Mouse (Mus musculus) lung, embryonic 16.5 days (tissue): ENCODE measurements at regions not wholly inside any gene's neighbourhood (a gene's known extent, or its start where the extent isn't known, plus 50 kb on each side); places are given as distances from the start of the nearest gene placed in this dataset.
A peak's percentile ranks its signal among the peaks of the same experiment; 100 is the strongest.

Experiments used
- ATAC-seq: fragments of 200-750 bp; cut with Nextera tagmentation; 2 replicates; pipeline ENCODE4 v1.8.0; 2017; ENCODE audit warnings: low read depth, mild to moderate bottlenecking, moderate library complexity
- H3K27ac ChIP-seq: fragments of 300-500 bp; sonication (generic); 2 replicates; pipeline ENCODE4 v1.5.1; 2014; ENCODE audit warnings: mild to moderate bottlenecking, control low read depth, low read length
- H3K27me3 ChIP-seq: fragments of 300-500 bp; sonication (generic); 2 replicates; pipeline ENCODE4 v1.6.1; 2014; ENCODE audit warnings: low read depth, low read length, mixed read lengths; ENCODE audit not compliant: control insufficient read depth, insufficient read depth
- H3K36me3 ChIP-seq: fragments of 300-500 bp; sonication (generic); 2 replicates; pipeline ENCODE4 v1.6.1; 2014; ENCODE audit warnings: low read length; ENCODE audit not compliant: control insufficient read depth, insufficient read depth
- H3K4me1 ChIP-seq: fragments of 300-500 bp; sonication (generic); replicated peaks from 2 replicates; pipeline ENCODE4 v1.6.1; 2014; ENCODE audit warnings: low read length, mixed read lengths; ENCODE audit not compliant: control insufficient read depth, insufficient read depth
- H3K4me2 ChIP-seq: fragments of 300-500 bp; sonication (generic); 2 replicates; pipeline ENCODE4 v1.6.1; 2014; ENCODE audit warnings: low read depth, low read length, control low read depth
- H3K4me3 ChIP-seq: fragments of 300-500 bp; sonication (generic); 2 replicates; pipeline ENCODE4 v1.5.1; 2014; ENCODE audit warnings: mild to moderate bottlenecking, low read length, control low read depth
- H3K9ac ChIP-seq: fragments of 300-500 bp; sonication (generic); 2 replicates; pipeline ENCODE4 v1.6.1; 2014; ENCODE audit warnings: low read length, control low read depth
- H3K9me3 ChIP-seq: fragments of 300-500 bp; sonication (generic); 2 replicates; pipeline ENCODE4 v1.6.1; 2016; ENCODE audit warnings: low read length; ENCODE audit not compliant: control insufficient read depth
- WGBS: fragments of 180-500 bp; shearing (Covaris S2); extraction: QIAGEN DNeasy Blood & Tissue Kit; methylation state at CpG from one replicate; pipeline ENCODE4 v1.1.7; 2014; 5-methylcytosine and 5-hydroxymethylcytosine counted together

GRCm38 (mm10) chr6:112204956-112205355, 68.6 kb upstream of the Lmcd1 start:
- no peak overlapping the region for H3K9ac ChIP-seq
- no peak overlapping the region for H3K27ac ChIP-seq
- no peak overlapping the region for H3K4me3 ChIP-seq
- peaks cover 12% of the 10 kb centered on the region for H3K4me1 ChIP-seq
- H3K27me3 ChIP-seq, result no peaks in the 10 kb centered on the region
- no peak overlapping the region for H3K4me2 ChIP-seq
- WGBS, result 74% methylated on average over 2 of the region's 2 CpGs
- H3K36me3 ChIP-seq, result no peaks in the 10 kb centered on the region
- no peak for ATAC-seq
- H3K9me3 ChIP-seq, result no peaks in the 10 kb centered on the region

DNA sequence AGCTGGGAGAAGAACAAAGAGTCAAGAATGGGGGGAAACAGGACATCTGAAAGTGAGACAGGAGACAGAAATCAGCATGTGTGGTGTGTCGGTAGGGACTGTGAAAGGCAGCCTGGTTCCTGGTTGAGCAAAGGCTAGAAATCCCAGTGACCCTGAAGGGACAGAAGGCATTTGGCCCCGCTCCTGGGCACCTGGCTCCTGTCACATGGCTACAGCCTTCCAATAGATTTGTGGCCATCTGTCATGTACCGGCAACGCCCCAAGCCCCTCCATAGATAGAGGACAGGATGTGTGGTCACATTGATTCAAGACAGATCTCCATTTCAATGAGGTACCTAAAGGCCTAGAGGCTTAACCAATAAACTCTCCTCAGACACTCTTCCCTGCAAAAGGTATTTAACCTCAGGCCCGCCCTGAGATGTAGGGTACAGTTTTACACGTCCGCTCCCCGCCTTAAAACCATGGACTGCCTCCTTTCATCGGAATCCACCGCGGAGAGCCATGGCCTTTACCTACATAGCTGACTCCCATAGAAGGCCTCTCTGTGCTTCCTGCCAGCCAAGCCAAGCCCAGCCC, 68.0 kb upstream of the Lmcd1 start:
- H3K4me1 ChIP-seq, result peaks cover 17% of the 10 kb centered on the region
- no peak overlapping the region for H3K4me2 ChIP-seq
- no peaks in the 10 kb centered on the region for H3K27me3 ChIP-seq
- H3K9ac ChIP-seq, result no peak overlapping the region
- no peaks in the 10 kb centered on the region for H3K36me3 ChIP-seq
- H3K4me3 ChIP-seq, result no peak overlapping the region
- no peaks in the 10 kb centered on the region for H3K9me3 ChIP-seq
- WGBS, result 84% methylated on average over 11 of the region's 11 CpGs
- no peak for ATAC-seq
- no peak overlapping the region for H3K27ac ChIP-seq

DNA sequence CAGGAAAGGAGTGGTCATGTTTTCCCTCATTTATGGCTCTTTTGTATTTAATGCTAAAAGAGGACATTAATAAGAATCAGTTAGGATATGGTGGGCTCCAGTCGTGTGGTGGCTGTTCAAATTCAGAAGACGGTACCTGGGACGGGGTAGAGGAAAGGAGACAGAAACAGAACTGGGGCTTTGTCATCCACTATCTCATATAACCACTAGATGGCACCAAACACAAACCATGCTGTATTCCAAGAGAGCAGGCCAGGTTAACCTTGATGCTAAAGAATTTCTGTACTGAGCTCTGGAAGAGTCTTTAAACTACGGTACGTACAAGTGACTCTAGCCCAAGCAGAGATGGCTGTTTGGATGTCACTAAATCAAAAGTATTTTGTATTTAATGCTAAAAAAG, 66.3 kb upstream of the Lmcd1 start:
- no peaks in the 10 kb centered on the region for H3K36me3 ChIP-seq
- no peak overlapping the region for H3K4me2 ChIP-seq
- no peaks in the 10 kb centered on the region for H3K9me3 ChIP-seq
- H3K27me3 ChIP-seq, result no peaks in the 10 kb centered on the region
- 18% methylated on average over 5 of the region's 5 CpGs for WGBS
- H3K27ac ChIP-seq, result no peak overlapping the region
- no peak for ATAC-seq
- no peak overlapping the region for H3K9ac ChIP-seq
- peaks cover 21% of the 10 kb centered on the region for H3K4me1 ChIP-seq
- no peak overlapping the region for H3K4me3 ChIP-seq

GRCm38 (mm10) chr6:112210238-112210950, 63.2 kb upstream of the Lmcd1 start:
- H3K36me3 ChIP-seq, result no peaks in the 10 kb centered on the region
- H3K4me2 ChIP-seq, result 0 out of 2 replicates have a peak overlapping the region, but pooled peaks have one; percentile 1
- H3K4me1 ChIP-seq, result peaks cover 17% of the 10 kb centered on the region
- no peaks in the 10 kb centered on the region for H3K27me3 ChIP-seq
- H3K9me3 ChIP-seq, result no peaks in the 10 kb centered on the region
- 0 out of 2 replicates have a peak overlapping the region, but pooled peaks have one; percentile 12 for H3K9ac ChIP-seq
- 5% methylated on average over 8 of the region's 8 CpGs for WGBS
- peak; percentile 98 for ATAC-seq
- no peak overlapping the region for H3K4me3 ChIP-seq
- H3K27ac ChIP-seq, result peak overlapping the region; percentile 88

DNA sequence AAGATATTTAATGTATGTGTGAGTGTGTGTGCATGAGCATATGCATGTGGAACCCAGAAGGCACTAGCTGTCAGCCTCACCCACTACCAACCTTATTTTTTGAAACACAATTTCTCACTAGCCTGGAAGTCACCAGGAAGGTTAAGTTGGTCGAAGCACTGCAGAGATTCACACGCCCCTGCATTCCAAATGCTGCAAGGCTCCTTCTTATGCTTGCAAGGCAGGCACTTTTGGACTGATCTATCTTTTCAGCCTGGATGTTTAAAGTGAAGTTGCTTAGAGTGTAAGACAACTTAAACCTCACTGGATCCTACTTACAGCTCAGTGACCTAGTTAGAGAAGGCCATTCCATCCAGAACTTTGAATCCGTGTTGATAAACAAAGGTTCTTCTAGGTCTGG, 56.7 kb upstream of the Lmcd1 start:
- Histone ChIP-seq H3K9me3 (no peaks in the 10 kb centered on the region), H3K27ac (no peak overlapping the region), H3K4me3 (no peak overlapping the region), H3K27me3 (no peaks in the 10 kb centered on the region), H3K36me3 (no peaks in the 10 kb centered on the region), H3K4me2 (no peak overlapping the region), H3K4me1 (peaks cover 2% of the 10 kb centered on the region; the same call in 1 of the 2 replicates), H3K9ac (no peak overlapping the region)
- no peak for ATAC-seq
- WGBS, result 66% methylated on average over 3 of the region's 3 CpGs

GRCm38 (mm10) chr6:112218248-112218647, 55.3 kb upstream of the Lmcd1 start:
- 43% methylated on average over 1 of the region's 1 CpGs for WGBS
- peaks cover 2% of the 10 kb centered on the region; the same call in 1 of the 2 replicates for H3K4me1 ChIP-seq
- H3K9me3 ChIP-seq, result no peaks in the 10 kb centered on the region
- no peaks in the 10 kb centered on the region for H3K36me3 ChIP-seq
- ATAC-seq, result no peak
- H3K27ac ChIP-seq, result no peak overlapping the region
- no peak overlapping the region for H3K9ac ChIP-seq
- no peaks in the 10 kb centered on the region for H3K27me3 ChIP-seq
- H3K4me2 ChIP-seq, result no peak overlapping the region
- H3K4me3 ChIP-seq, result no peak overlapping the region

- Histone ChIP-seq H3K4me1 (peaks cover 7% of the 10 kb centered on the region; the same call in 1 of the 2 replicates), H3K9ac (no peak overlapping the region), H3K27me3 (no peaks in the 10 kb centered on the region), H3K27ac (no peak overlapping the region), H3K4me2 (no peak overlapping the region), H3K36me3 (no peaks in the 10 kb centered on the region), H3K4me3 (no peak overlapping the region), H3K9me3 (no peaks in the 10 kb centered on the region)
- WGBS, result 46% methylated on average over 7 of the region's 7 CpGs
- ATAC-seq, result peak; percentile 26; the same call in 1 of the 2 replicates
These were observed 53.9 kb upstream of the Lmcd1 start for GRCm38 (mm10) chr6:112219641-112220040.

DNA sequence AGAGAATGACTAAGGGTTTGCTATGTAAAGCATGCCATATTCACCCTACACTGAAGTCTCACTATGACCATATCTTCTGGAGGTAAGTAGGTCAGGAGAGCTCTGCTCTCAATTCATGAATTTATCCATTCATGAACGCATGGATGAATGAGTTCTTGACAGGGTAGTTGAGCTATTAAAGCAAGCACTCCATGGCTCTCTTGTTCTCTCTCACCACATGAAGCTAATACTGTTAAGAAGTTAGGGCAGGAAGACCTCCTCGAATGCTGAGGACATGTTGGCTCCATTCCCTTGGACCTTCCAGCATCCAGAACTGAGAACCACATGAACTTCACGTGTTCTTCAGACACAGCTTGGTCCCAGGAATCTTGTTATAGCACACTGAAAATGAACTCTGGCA, 53.4 kb upstream of the Lmcd1 start:
- Histone ChIP-seq H3K4me3 (no peak overlapping the region), H3K4me2 (no peak overlapping the region), H3K27me3 (no peaks in the 10 kb centered on the region), H3K4me1 (peaks cover 7% of the 10 kb centered on the region; the same call in 1 of the 2 replicates), H3K9ac (no peak overlapping the region), H3K36me3 (no peaks in the 10 kb centered on the region), H3K9me3 (no peaks in the 10 kb centered on the region), H3K27ac (0 out of 2 replicates have a peak overlapping the region, but pooled peaks have one; percentile 4)
- peak; percentile 59 for ATAC-seq
- 50% methylated on average over 3 of the region's 3 CpGs for WGBS

GRCm38 (mm10) chr6:112221373-112221772, 52.2 kb upstream of the Lmcd1 start:
- H3K4me3 ChIP-seq, result no peak overlapping the region
- WGBS, result 65% methylated on average over 2 of the region's 2 CpGs
- ATAC-seq, result no peak
- no peak overlapping the region for H3K27ac ChIP-seq
- peaks cover 7% of the 10 kb centered on the region; the same call in 1 of the 2 replicates for H3K4me1 ChIP-seq
- no peaks in the 10 kb centered on the region for H3K9me3 ChIP-seq
- no peak overlapping the region for H3K9ac ChIP-seq
- H3K36me3 ChIP-seq, result no peaks in the 10 kb centered on the region
- no peak overlapping the region for H3K4me2 ChIP-seq
- H3K27me3 ChIP-seq, result no peaks in the 10 kb centered on the region
